Mouse (Mus musculus): ENCODE measurements around the gene Tead2.

- TF ChIP-seq CTCF (IDR thresholded peaks at IDR 0.05; ENCODE audit: low read depth) (no peak), EP300 (IDR thresholded peaks at IDR 0.05; ENCODE audit: low read depth) (no peak)
Measured at GRCm38 (mm10) chr7:45185921-45186320, 29.6 kb upstream of the Tead2 start.

Data from liver, postnatal 0 days (tissue).